Mouse (Mus musculus) kidney, adult 2 months (tissue): ENCODE measurements around the gene Xylt1.

Experiments
- CTCF ChIP-seq: fragments of 200-500 bp; conservative IDR thresholded peaks from 2 replicates; pipeline ENCODE4 v1.5.1; 2011; ENCODE audit warnings: low read depth, mild to moderate bottlenecking, control low read depth, low read length, moderate library complexity, mixed read lengths; ENCODE audit not compliant: insufficient read depth, insufficient read length
- POLR2A ChIP-seq: fragments of 200-500 bp; IDR thresholded peaks from one replicate; pipeline ENCODE4 v1.6.1; 2011; ENCODE audit warnings: low read depth, low read length, control low read depth

- TF ChIP-seq CTCF (no peak), POLR2A (no peak)
These were observed 12.0 kb upstream of the Xylt1 start for GRCm38 (mm10) chr7:117368647-117369289.
